Mouse (Mus musculus): ENCODE measurements at regions not wholly inside any gene's neighbourhood (a gene's known extent, or its start where the extent isn't known, plus 50 kb on each side); places are given as distances from the start of the nearest gene placed in this dataset.

- no peaks in the 10 kb centered on the region for H3K4me1 ChIP-seq (ENCODE audit: control insufficient read depth, insufficient read depth, low read length)
- no peaks in the 10 kb centered on the region for H3K9me3 ChIP-seq (replicated peaks; ENCODE audit: control insufficient read depth, low read length)
- no peak overlapping the region for H3K9ac ChIP-seq (ENCODE audit: low read length)
- no peak overlapping the region for H3K4me2 ChIP-seq (ENCODE audit: low read length)
- no peaks in the 10 kb centered on the region for H3K27me3 ChIP-seq (replicated peaks; ENCODE audit: control insufficient read depth, insufficient read depth, low read length)
- no peak overlapping the region for H3K27ac ChIP-seq (ENCODE audit: low read depth, low read length)
- ATAC-seq (no peak), DNase-seq (ENCODE audit: low spot score) (no peak)
- no peak overlapping the region for H3K4me3 ChIP-seq (ENCODE audit: low read depth, low read length)
- H3K36me3 ChIP-seq (ENCODE audit: control insufficient read depth, insufficient read depth, low read length) = no peaks in the 10 kb centered on the region
- 89% methylated on average over 1 of the region's 1 CpGs for WGBS
Observed at GRCm38 (mm10) chr3:131818806-131819205, 254.2 kb downstream of the Papss1 start.

GRCm38 (mm10) chr3:131857442-131857841 lies 227.7 kb upstream of the Dkk2 start:
- DNase-seq (ENCODE audit: low spot score) (no peak), ATAC-seq (no peak)
- Histone ChIP-seq H3K4me2 (ENCODE audit: low read length) (no peak overlapping the region), H3K27ac (ENCODE audit: low read depth, low read length) (no peak overlapping the region), H3K27me3 (replicated peaks; ENCODE audit: control insufficient read depth, insufficient read depth, low read length) (no peaks in the 10 kb centered on the region), H3K36me3 (ENCODE audit: control insufficient read depth, insufficient read depth, low read length) (no peaks in the 10 kb centered on the region), H3K9me3 (replicated peaks; ENCODE audit: control insufficient read depth, low read length) (no peaks in the 10 kb centered on the region), H3K4me1 (ENCODE audit: control insufficient read depth, insufficient read depth, low read length) (no peaks in the 10 kb centered on the region), H3K4me3 (ENCODE audit: low read depth, low read length) (no peak overlapping the region), H3K9ac (ENCODE audit: low read length) (no peak overlapping the region)
- 79% methylated on average over 2 of the region's 2 CpGs for WGBS

- WGBS = 77% methylated on average over 12 of the region's 12 CpGs
- no peak overlapping the region for H3K9ac ChIP-seq (ENCODE audit: low read length)
- H3K4me1 ChIP-seq (ENCODE audit: control insufficient read depth, insufficient read depth, low read length) = no peaks in the 10 kb centered on the region
- H3K4me2 ChIP-seq (ENCODE audit: low read length) = no peak overlapping the region
- no peaks in the 10 kb centered on the region for H3K36me3 ChIP-seq (ENCODE audit: control insufficient read depth, insufficient read depth, low read length)
- ATAC-seq (no peak), DNase-seq (ENCODE audit: low spot score) (no peak)
- no peak overlapping the region for H3K27ac ChIP-seq (ENCODE audit: low read depth, low read length)
- no peaks in the 10 kb centered on the region for H3K27me3 ChIP-seq (replicated peaks; ENCODE audit: control insufficient read depth, insufficient read depth, low read length)
- no peak overlapping the region for H3K4me3 ChIP-seq (ENCODE audit: low read depth, low read length)
- H3K9me3 ChIP-seq (replicated peaks; ENCODE audit: control insufficient read depth, low read length) = no peaks in the 10 kb centered on the region
Observed at GRCm38 (mm10) chr3:131859083-131859482, 226.0 kb upstream of the Dkk2 start.

GRCm38 (mm10) chr3:131865106-131865505 lies 220.0 kb upstream of the Dkk2 start:
- Histone ChIP-seq H3K4me3 (ENCODE audit: low read depth, low read length) (no peak overlapping the region), H3K4me1 (ENCODE audit: control insufficient read depth, insufficient read depth, low read length) (no peaks in the 10 kb centered on the region), H3K27me3 (replicated peaks; ENCODE audit: control insufficient read depth, insufficient read depth, low read length) (no peaks in the 10 kb centered on the region), H3K9ac (ENCODE audit: low read length) (no peak overlapping the region), H3K36me3 (ENCODE audit: control insufficient read depth, insufficient read depth, low read length) (no peaks in the 10 kb centered on the region), H3K4me2 (ENCODE audit: low read length) (no peak overlapping the region), H3K9me3 (replicated peaks; ENCODE audit: control insufficient read depth, low read length) (no peaks in the 10 kb centered on the region), H3K27ac (ENCODE audit: low read depth, low read length) (no peak overlapping the region)
- 74% methylated on average over 5 of the region's 5 CpGs for WGBS
- ATAC-seq (no peak), DNase-seq (ENCODE audit: low spot score) (no peak)

- Histone ChIP-seq H3K27ac (ENCODE audit: low read depth, low read length) (no peak overlapping the region), H3K4me2 (ENCODE audit: low read length) (no peak overlapping the region), H3K36me3 (ENCODE audit: control insufficient read depth, insufficient read depth, low read length) (no peaks in the 10 kb centered on the region), H3K4me3 (ENCODE audit: low read depth, low read length) (no peak overlapping the region), H3K9ac (ENCODE audit: low read length) (no peak overlapping the region), H3K27me3 (replicated peaks; ENCODE audit: control insufficient read depth, insufficient read depth, low read length) (no peaks in the 10 kb centered on the region), H3K4me1 (ENCODE audit: control insufficient read depth, insufficient read depth, low read length) (no peaks in the 10 kb centered on the region), H3K9me3 (replicated peaks; ENCODE audit: control insufficient read depth, low read length) (no peaks in the 10 kb centered on the region)
- ATAC-seq = no peak
- 97% methylated on average over 3 of the region's 3 CpGs for WGBS
- DNase-seq (ENCODE audit: low spot score) = no peak
Observed at GRCm38 (mm10) chr3:131867266-131867665, 217.8 kb upstream of the Dkk2 start.

- Histone ChIP-seq H3K9ac (ENCODE audit: low read length) (no peak overlapping the region), H3K4me1 (ENCODE audit: control insufficient read depth, insufficient read depth, low read length) (no peaks in the 10 kb centered on the region), H3K9me3 (replicated peaks; ENCODE audit: control insufficient read depth, low read length) (no peaks in the 10 kb centered on the region), H3K36me3 (ENCODE audit: control insufficient read depth, insufficient read depth, low read length) (no peaks in the 10 kb centered on the region), H3K27ac (ENCODE audit: low read depth, low read length) (no peak overlapping the region), H3K4me3 (ENCODE audit: low read depth, low read length) (no peak overlapping the region), H3K4me2 (ENCODE audit: low read length) (no peak overlapping the region), H3K27me3 (replicated peaks; ENCODE audit: control insufficient read depth, insufficient read depth, low read length) (no peaks in the 10 kb centered on the region)
- 88% methylated on average over 11 of the region's 11 CpGs for WGBS
- ATAC-seq (no peak), DNase-seq (ENCODE audit: low spot score) (no peak)
Observed at GRCm38 (mm10) chr3:131868219-131868964, 216.7 kb upstream of the Dkk2 start.

GRCm38 (mm10) chr3:131869306-131869705 lies 215.8 kb upstream of the Dkk2 start:
- DNase-seq (ENCODE audit: low spot score) (no peak), ATAC-seq (no peak)
- no peak overlapping the region for H3K4me3 ChIP-seq (ENCODE audit: low read depth, low read length)
- H3K9ac ChIP-seq (ENCODE audit: low read length) = no peak overlapping the region
- H3K9me3 ChIP-seq (replicated peaks; ENCODE audit: control insufficient read depth, low read length) = no peaks in the 10 kb centered on the region
- 92% methylated on average over 4 of the region's 4 CpGs for WGBS
- no peaks in the 10 kb centered on the region for H3K4me1 ChIP-seq (ENCODE audit: control insufficient read depth, insufficient read depth, low read length)
- no peak overlapping the region for H3K27ac ChIP-seq (ENCODE audit: low read depth, low read length)
- H3K27me3 ChIP-seq (replicated peaks; ENCODE audit: control insufficient read depth, insufficient read depth, low read length) = no peaks in the 10 kb centered on the region
- no peak overlapping the region for H3K4me2 ChIP-seq (ENCODE audit: low read length)
- H3K36me3 ChIP-seq (ENCODE audit: control insufficient read depth, insufficient read depth, low read length) = no peaks in the 10 kb centered on the region

GRCm38 (mm10) chr3:131882667-131883066 lies 202.4 kb upstream of the Dkk2 start:
- no peak overlapping the region for H3K27ac ChIP-seq (ENCODE audit: low read depth, low read length)
- H3K9ac ChIP-seq (ENCODE audit: low read length) = no peak overlapping the region
- DNase-seq (ENCODE audit: low spot score) (no peak), ATAC-seq (no peak)
- H3K4me3 ChIP-seq (ENCODE audit: low read depth, low read length) = no peak overlapping the region
- no peaks in the 10 kb centered on the region for H3K27me3 ChIP-seq (replicated peaks; ENCODE audit: control insufficient read depth, insufficient read depth, low read length)
- H3K36me3 ChIP-seq (ENCODE audit: control insufficient read depth, insufficient read depth, low read length) = no peaks in the 10 kb centered on the region
- no peaks in the 10 kb centered on the region for H3K4me1 ChIP-seq (ENCODE audit: control insufficient read depth, insufficient read depth, low read length)
- H3K9me3 ChIP-seq (replicated peaks; ENCODE audit: control insufficient read depth, low read length) = no peaks in the 10 kb centered on the region
- H3K4me2 ChIP-seq (ENCODE audit: low read length) = no peak overlapping the region

GRCm38 (mm10) chr3:131886470-131886869 lies 198.6 kb upstream of the Dkk2 start:
- H3K4me3 ChIP-seq (ENCODE audit: low read depth, low read length) = no peak overlapping the region
- H3K36me3 ChIP-seq (ENCODE audit: control insufficient read depth, insufficient read depth, low read length) = no peaks in the 10 kb centered on the region
- ATAC-seq (no peak), DNase-seq (ENCODE audit: low spot score) (no peak)
- no peaks in the 10 kb centered on the region for H3K4me1 ChIP-seq (ENCODE audit: control insufficient read depth, insufficient read depth, low read length)
- no peak overlapping the region for H3K9ac ChIP-seq (ENCODE audit: low read length)
- no peaks in the 10 kb centered on the region for H3K27me3 ChIP-seq (replicated peaks; ENCODE audit: control insufficient read depth, insufficient read depth, low read length)
- WGBS = 87% methylated on average over 5 of the region's 5 CpGs
- H3K9me3 ChIP-seq (replicated peaks; ENCODE audit: control insufficient read depth, low read length) = no peaks in the 10 kb centered on the region
- H3K4me2 ChIP-seq (ENCODE audit: low read length) = no peak overlapping the region
- no peak overlapping the region for H3K27ac ChIP-seq (ENCODE audit: low read depth, low read length)

Data from forebrain, embryonic 14.5 days (tissue).